Mouse (Mus musculus) intestine, embryonic 16.5 days (tissue): Measurements from ENCODE around the gene Abt1. TPM values are rescaled to one million over a fixed set of nuclear protein-coding genes. Genes with fewer than 3 reads are reported as not detected.
A peak's percentile ranks its signal among the peaks of the same experiment; 100 is the strongest.

Source experiments
- ATAC-seq: fragments of 200-750 bp; cut with Nextera tagmentation; 2 replicates; pipeline ENCODE4 v1.8.0; 2017; ENCODE audit warnings: moderate TSS enrichment, moderate library complexity
- H3K27ac ChIP-seq: fragments of 300-500 bp; sonication (generic); 2 replicates; pipeline ENCODE4 v1.5.1; 2014; ENCODE audit warnings: mild to moderate bottlenecking, low read length
- H3K27me3 ChIP-seq: fragments of 300-500 bp; sonication (generic); replicated peaks from 2 replicates; pipeline ENCODE4 v1.6.1; 2014; ENCODE audit warnings: low read length, control low read depth, mixed read lengths; ENCODE audit not compliant: control insufficient read depth, insufficient read depth
- H3K36me3 ChIP-seq: fragments of 300-500 bp; sonication (generic); 2 replicates; pipeline ENCODE4 v1.6.1; 2014; ENCODE audit warnings: low read length, control low read depth; ENCODE audit not compliant: control insufficient read depth, insufficient read depth
- H3K4me1 ChIP-seq: fragments of 300-500 bp; sonication (generic); 2 replicates; pipeline ENCODE4 v1.6.1; 2014; ENCODE audit warnings: low read length, control low read depth, mixed read lengths; ENCODE audit not compliant: control insufficient read depth, insufficient read depth
- H3K4me2 ChIP-seq: fragments of 300-500 bp; sonication (generic); 2 replicates; pipeline ENCODE4 v1.6.1; 2014; ENCODE audit warnings: low read depth, low read length, control low read depth
- H3K4me3 ChIP-seq: fragments of 300-500 bp; sonication (generic); 2 replicates; pipeline ENCODE4 v1.5.1; 2014; ENCODE audit warnings: mild to moderate bottlenecking, low read length
- H3K9ac ChIP-seq: fragments of 300-500 bp; sonication (generic); 2 replicates; pipeline ENCODE4 v1.6.1; 2014; ENCODE audit warnings: low read depth, low read length
- H3K9me3 ChIP-seq: fragments of 300-500 bp; sonication (generic); 2 replicates; pipeline ENCODE4 v1.6.1; 2016; ENCODE audit warnings: low read length, control low read depth; ENCODE audit not compliant: control insufficient read depth
- WGBS: fragments of 180-500 bp; shearing (Covaris S2); extraction: QIAGEN DNeasy Blood & Tissue Kit; methylation state at CpG from one replicate; pipeline ENCODE4 v1.1.7; 2014; 5-methylcytosine and 5-hydroxymethylcytosine counted together
- polyA plus RNA-seq: library from polyadenylated mRNA; unstranded; fragments of >200 nt; fragmentation: Nextera tagmentation; extraction: Ambion mirVana; gene quantifications from 2 replicates; pipeline ENCODE4 v1.2.1, GENCODE M21; 2015

Abt1 gene
- polyA plus RNA-seq, 1 experiment from 2014 or later, result 11.2 TPM

GRCm38 (mm10) chr13:23459264-23459846 lies 35.7 kb upstream of the Abt1 start:
- Histone ChIP-seq H3K27ac (no peak overlapping the region), H3K4me2 (no peak overlapping the region), H3K36me3 (no peaks in the 10 kb centered on the region), H3K4me1 (peaks cover 3% of the 10 kb centered on the region), H3K4me3 (no peak overlapping the region), H3K9ac (no peak overlapping the region), H3K27me3 (0 out of 2 replicates have a peak, but pooled peaks cover 2% of the 10 kb centered on the region), H3K9me3 (no peaks in the 10 kb centered on the region)
- WGBS, result 30% methylated on average over 15 of the region's 15 CpGs
- ATAC-seq, result no peak

- H3K27ac ChIP-seq, result peak overlapping the region; percentile 95
- H3K9me3 ChIP-seq, result no peaks in the 10 kb centered on the region
- WGBS, result under 1% methylated on average over 9 of the region's 9 CpGs
- peak overlapping the region; percentile 75 for H3K4me3 ChIP-seq
- H3K27me3 ChIP-seq, result 0 out of 2 replicates have a peak, but pooled peaks cover 2% of the 10 kb centered on the region
- ATAC-seq, result no peak
- peak overlapping the region; percentile 52 for H3K4me2 ChIP-seq
- peak overlapping the region; percentile 78 for H3K9ac ChIP-seq
- H3K36me3 ChIP-seq, result no peaks in the 10 kb centered on the region
- H3K4me1 ChIP-seq, result no peaks in the 10 kb centered on the region
These were observed 30.3 kb upstream of the Abt1 start for GRCm38 (mm10) chr13:23453926-23454325.

DNA sequence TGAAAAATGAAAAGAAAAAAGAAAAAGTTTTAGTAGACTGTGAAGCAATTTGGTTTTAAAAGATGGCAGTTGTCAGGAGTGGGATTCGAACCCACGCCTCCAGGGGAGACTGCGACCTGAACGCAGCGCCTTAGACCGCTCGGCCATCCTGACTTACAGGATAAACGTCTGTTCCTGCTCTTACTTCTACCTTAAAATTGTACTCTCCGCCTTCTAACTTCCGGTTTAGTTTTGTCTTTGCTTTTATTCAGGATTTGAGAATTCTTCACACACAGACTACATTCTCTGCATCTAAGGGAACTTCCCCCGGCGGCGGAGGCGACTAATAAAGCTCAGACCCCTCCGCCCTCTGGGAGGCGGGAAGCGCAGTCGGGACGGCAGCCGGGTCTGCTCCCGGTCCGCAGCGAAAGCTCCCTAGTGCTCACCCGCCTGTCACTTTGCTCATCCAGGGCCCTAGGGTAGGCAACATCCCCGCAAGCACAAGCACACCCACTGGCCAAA lies 29.7 kb upstream of the Abt1 start:
- Histone ChIP-seq H3K27ac (peak overlapping the region; percentile 95), H3K4me3 (peak overlapping the region; percentile 75), H3K36me3 (no peaks in the 10 kb centered on the region), H3K27me3 (no peaks in the 10 kb centered on the region), H3K9me3 (no peaks in the 10 kb centered on the region), H3K4me2 (peak overlapping the region; percentile 52), H3K4me1 (no peaks in the 10 kb centered on the region), H3K9ac (peak overlapping the region; percentile 78)
- ATAC-seq, result peak; percentile 89
- under 1% methylated on average over 25 of the region's 25 CpGs for WGBS

GRCm38 (mm10) chr13:23450398-23450797 lies 26.7 kb upstream of the Abt1 start:
- 0 out of 2 replicates have a peak overlapping the region, but pooled peaks have one; percentile 39 for H3K27ac ChIP-seq

DNA sequence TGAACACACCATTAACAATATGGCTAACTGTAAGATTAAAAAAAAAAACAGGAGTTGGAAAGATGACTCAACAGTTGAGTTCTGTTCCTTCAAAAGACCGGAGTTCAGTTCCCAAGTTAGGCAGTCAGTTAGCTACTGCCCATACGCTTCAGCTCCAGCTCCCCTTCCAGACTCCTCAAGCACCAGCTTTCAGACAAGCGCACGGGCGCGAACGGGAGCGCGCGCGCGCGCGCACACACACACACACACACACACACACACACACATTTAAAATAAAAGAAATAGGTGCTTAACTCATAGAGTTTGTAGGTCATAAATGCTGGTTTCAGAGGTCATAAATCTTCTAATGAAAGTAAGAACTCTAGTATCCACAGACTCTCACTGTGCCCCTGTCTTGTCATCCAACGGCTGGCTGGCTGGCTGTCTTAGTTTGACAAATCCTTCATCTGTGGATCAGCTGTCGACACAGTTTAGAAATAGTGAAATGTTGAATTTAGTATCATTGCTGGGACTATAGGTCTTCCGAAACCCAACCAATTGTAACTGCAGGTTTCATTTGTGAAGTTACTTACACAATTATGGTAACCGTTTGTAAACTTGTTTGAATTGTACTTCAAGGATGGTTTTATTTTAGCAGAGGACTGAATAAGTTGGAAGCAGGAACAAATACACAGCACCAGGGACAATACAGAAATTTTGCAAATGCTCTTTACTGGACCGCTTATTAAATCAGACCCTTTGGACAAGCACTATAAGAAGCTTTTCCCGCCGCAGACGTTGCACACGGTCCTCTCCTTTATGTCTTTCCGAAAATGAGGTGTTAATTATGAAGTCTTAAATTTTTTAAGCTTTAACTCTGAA lies 25.8 kb upstream of the Abt1 start:
- Histone ChIP-seq H3K36me3 (no peaks in the 10 kb centered on the region), H3K27me3 (no peaks in the 10 kb centered on the region), H3K4me1 (peaks cover 4% of the 10 kb centered on the region), H3K4me2 (peak overlapping the region; percentile 63), H3K4me3 (peak overlapping the region; percentile 57), H3K9me3 (no peaks in the 10 kb centered on the region), H3K27ac (no peak overlapping the region; the same call in 1 of the 2 replicates), H3K9ac (peak overlapping the region; percentile 56)
- ATAC-seq, result peak; percentile 14; the same call in 1 of the 2 replicates
- WGBS, result under 1% methylated on average over 24 of the region's 24 CpGs

More at GRCm38 (mm10) chr13:23450398-23450797, 26.7 kb upstream of the Abt1 start:
- peak overlapping the region; percentile 63 for H3K4me2 ChIP-seq
- H3K4me3 ChIP-seq, result peak overlapping the region; percentile 57
- peak overlapping the region; percentile 60 for H3K9ac ChIP-seq
- H3K4me1 ChIP-seq, result no peaks in the 10 kb centered on the region
- ATAC-seq, result 0 out of 2 replicates have a peak, but pooled peaks have one; percentile 19
- no peaks in the 10 kb centered on the region for H3K36me3 ChIP-seq
- WGBS, result under 1% methylated on average over 15 of the region's 15 CpGs
- H3K27me3 ChIP-seq, result no peaks in the 10 kb centered on the region
- no peaks in the 10 kb centered on the region for H3K9me3 ChIP-seq

DNA sequence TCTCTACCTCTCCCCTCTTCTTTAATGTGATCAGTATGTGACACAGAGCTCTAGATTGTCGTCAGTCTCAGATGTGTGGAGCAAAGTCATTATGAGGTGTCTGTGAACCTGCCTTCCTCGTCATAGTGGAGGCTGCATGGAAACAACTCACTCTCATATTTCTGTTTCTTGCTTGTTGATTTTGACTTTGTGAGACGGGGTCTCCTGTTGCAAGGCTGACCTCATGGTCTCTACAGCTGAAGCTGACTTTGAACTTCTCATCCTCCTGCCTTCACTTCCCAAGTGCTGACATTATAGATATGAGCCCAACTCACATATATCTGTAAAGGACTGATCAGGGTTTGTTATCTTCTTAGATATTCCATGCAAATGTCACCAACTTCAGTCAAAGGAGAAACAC lies 25.1 kb upstream of the Abt1 start:
- no peak overlapping the region for H3K9ac ChIP-seq
- peaks cover 8% of the 10 kb centered on the region for H3K4me1 ChIP-seq
- peak overlapping the region; percentile 63 for H3K4me2 ChIP-seq
- peak overlapping the region; percentile 57 for H3K4me3 ChIP-seq
- no peak overlapping the region for H3K27ac ChIP-seq
- 65% methylated on average over 3 of the region's 3 CpGs for WGBS
- H3K9me3 ChIP-seq, result no peaks in the 10 kb centered on the region
- no peaks in the 10 kb centered on the region for H3K36me3 ChIP-seq
- no peaks in the 10 kb centered on the region for H3K27me3 ChIP-seq
- ATAC-seq, result no peak

- Histone ChIP-seq H3K27me3 (no peaks in the 10 kb centered on the region), H3K4me1 (peaks cover 8% of the 10 kb centered on the region), H3K9ac (peak overlapping the region; percentile 57), H3K4me3 (peak overlapping the region; percentile 70), H3K4me2 (peak overlapping the region; percentile 72), H3K36me3 (no peaks in the 10 kb centered on the region), H3K9me3 (no peaks in the 10 kb centered on the region), H3K27ac (peak overlapping the region; percentile 43)
- ATAC-seq, result peak; percentile 57
- WGBS, result under 1% methylated on average over 16 of the region's 16 CpGs
These were observed 22.9 kb upstream of the Abt1 start for GRCm38 (mm10) chr13:23446498-23446952.

DNA sequence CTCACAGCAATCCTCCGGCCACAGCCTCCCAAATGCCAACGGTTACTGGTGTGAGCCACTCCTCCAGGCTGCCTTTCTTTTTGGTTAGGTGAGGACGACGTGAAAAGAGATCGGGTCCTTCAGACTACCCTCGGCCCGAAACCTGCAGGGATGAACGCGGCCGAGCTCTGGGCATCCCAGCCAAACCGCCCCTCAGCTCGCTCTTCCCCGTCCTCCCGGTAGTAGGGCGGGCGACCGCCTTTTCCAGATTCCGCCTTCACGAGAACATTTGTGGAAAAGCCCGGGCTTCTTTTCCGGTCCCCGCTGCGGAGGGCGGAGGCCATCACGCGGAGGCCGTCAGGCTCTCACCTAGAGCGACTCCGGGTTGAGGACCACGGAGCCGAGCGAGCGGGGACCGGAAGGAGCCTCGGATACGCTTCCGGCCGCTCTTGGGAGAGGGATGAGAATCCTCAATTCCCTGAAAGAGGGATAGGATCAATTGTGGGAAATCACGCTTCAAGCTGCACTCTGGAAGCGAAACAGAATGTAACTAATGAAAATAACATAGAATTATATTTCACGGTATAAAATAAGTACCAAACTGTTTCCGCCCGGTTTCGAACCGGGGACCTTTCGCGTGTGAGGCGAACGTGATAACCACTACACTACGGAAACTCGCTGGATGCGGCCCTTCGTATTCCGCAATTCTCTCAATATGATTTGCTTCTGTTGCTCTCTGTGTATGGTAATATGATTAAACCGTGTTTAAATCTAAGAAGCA lies 22.1 kb upstream of the Abt1 start:
- peak overlapping the region; percentile 72 for H3K4me2 ChIP-seq
- peak overlapping the region; percentile 70 for H3K4me3 ChIP-seq
- no peaks in the 10 kb centered on the region for H3K9me3 ChIP-seq
- under 1% methylated on average over 55 of the region's 55 CpGs for whole genome bisulfite sequencing
- H3K9ac ChIP-seq, result peak overlapping the region; percentile 80
- H3K4me1 ChIP-seq, result peaks cover 8% of the 10 kb centered on the region
- H3K27me3 ChIP-seq, result no peaks in the 10 kb centered on the region
- peak; percentile 93 for ATAC-seq
- H3K27ac ChIP-seq, result peak overlapping the region; percentile 97
- no peaks in the 10 kb centered on the region for H3K36me3 ChIP-seq
